Mouse (Mus musculus) left cerebral cortex, adult 18-20 months (tissue): ENCODE data around the gene Tnfrsf14. TPM values are rescaled to one million over a fixed set of nuclear protein-coding genes. Genes with fewer than 3 reads are reported as not detected.

ENCODE experiments used
- DNase-seq, 2 experiments: peaks; one replicate each; pipeline ENCODE4 v3.0.0; 2021 to 2022; ENCODE audit warnings: low spot score in 2 of 2, mixed read lengths in 1 of 2
- total RNA-seq, 2 experiments: library from RNA; stranded (reverse); gene quantifications; 2 replicates each; pipeline ENCODE4 v1.2.3; 2021

Tnfrsf14 gene
- total RNA-seq, 2 experiments from 2014 or later: 2.0 to 2.1 TPM

- DNase-seq: no peak
Observed at GRCm38 (mm10) chr4:154922291-154922690, 6.1 kb downstream of the Tnfrsf14 start.

- no peak for DNase-seq
Observed at GRCm38 (mm10) chr4:154916662-154917061, 11.7 kb downstream of the Tnfrsf14 start.

- no peak for DNase-seq
Observed at GRCm38 (mm10) chr4:154915286-154915685, 13.1 kb downstream of the Tnfrsf14 start.

GRCm38 (mm10) chr4:154914707-154915106, 13.7 kb downstream of the Tnfrsf14 start:
- DNase-seq: no peak

GRCm38 (mm10) chr4:154914252-154914651, 14.1 kb downstream of the Tnfrsf14 start:
- no peak for DNase-seq

GRCm38 (mm10) chr4:154913845-154914244, 14.5 kb downstream of the Tnfrsf14 start:
- no peak for DNase-seq

- DNase-seq: no peak
Observed at GRCm38 (mm10) chr4:154911644-154912043, 16.7 kb downstream of the Tnfrsf14 start.

- no peak for DNase-seq
Observed at GRCm38 (mm10) chr4:154910606-154911522, 17.5 kb downstream of the Tnfrsf14 start.

- DNase-seq: no peak
Observed at GRCm38 (mm10) chr4:154908490-154908889, 19.9 kb downstream of the Tnfrsf14 start.

GRCm38 (mm10) chr4:154907833-154908232, 20.5 kb downstream of the Tnfrsf14 start:
- peak; percentile 65 to 78 for DNase-seq

- DNase-seq: peak; percentile 74 to 86
Observed at GRCm38 (mm10) chr4:154904185-154905071, 23.9 kb downstream of the Tnfrsf14 start.

GRCm38 (mm10) chr4:154902371-154902770, 26.0 kb downstream of the Tnfrsf14 start:
- DNase-seq: no peak

- DNase-seq: peak; percentile 66 to 69
Observed at GRCm38 (mm10) chr4:154898506-154899446, 29.6 kb downstream of the Tnfrsf14 start, which contains the start of gene Fam213b. Fam213b (minus strand) TSS chr4:154899135.

- no peak for DNase-seq
Observed at GRCm38 (mm10) chr4:154897676-154898465, 30.5 kb downstream of the Tnfrsf14 start.

GRCm38 (mm10) chr4:154895549-154895948, 32.8 kb downstream of the Tnfrsf14 start:
- no peak for DNase-seq

- no peak for DNase-seq
Observed at GRCm38 (mm10) chr4:154890887-154891286, 37.5 kb downstream of the Tnfrsf14 start.

GRCm38 (mm10) chr4:154887593-154888250, 40.6 kb downstream of the Tnfrsf14 start:
- no peak for DNase-seq

- DNase-seq: no peak
Observed at GRCm38 (mm10) chr4:154886876-154887592, 41.3 kb downstream of the Tnfrsf14 start.
